Mouse (Mus musculus): ENCODE data around the gene Aadacl3. TPM values are rescaled to one million over a fixed set of nuclear protein-coding genes. Genes with fewer than 3 reads are reported as not detected.

The Aadacl3 gene
- total RNA-seq (2012; rRNA removed) (not detected in 2 replicates), total RNA-seq (2014; rRNA removed) (not detected in 2 replicates), polyA plus RNA-seq (2012; ENCODE audit: insufficient read length, low read depth) (not detected in 2 replicates)

GRCm38 (mm10) chr4:144463656-144464055, at the start of gene Aadacl3:
Gene Aadacl3, minus strand, starts transcription at chr4:144463756.
- dilution Hi-C loops (cut with MboI; ENCODE audit: extremely low pct_ligation_motif_present, extremely low pct_unique_long_range_greater_than_20kb, low sequenced_read_pairs): no loop called here
- no peak for TF ChIP-seq ZC3H11A (IDR thresholded peaks at IDR 0.05; ENCODE audit: low read depth, low read length)
- no peak for TF ChIP-seq UBTF (IDR thresholded peaks at IDR 0.05; ENCODE audit: low read depth, low read length)
- no peak for TF ChIP-seq RCOR1 (conservative IDR thresholded peaks at IDR 0.05; ENCODE audit: low read depth, low read length)
- no peak for TF ChIP-seq SMC3 (IDR thresholded peaks at IDR 0.05; ENCODE audit: low read depth, low read length)
- no peak for TF ChIP-seq MEF2A (IDR thresholded peaks at IDR 0.05; ENCODE audit: borderline replicate concordance, low read depth, low read length)
- TF ChIP-seq MXI1 (IDR thresholded peaks at IDR 0.05; ENCODE audit: low read depth, low read length): no peak
- TF ChIP-seq ZMIZ1 (IDR thresholded peaks at IDR 0.05; ENCODE audit: low read depth, low read length): no peak
- TF ChIP-seq MAX (IDR thresholded peaks at IDR 0.05; ENCODE audit: low read length): no peak
- no peak for TF ChIP-seq CHD1 (IDR thresholded peaks at IDR 0.05; ENCODE audit: low read depth, low read length)
- no peak for TF ChIP-seq USF2 (conservative IDR thresholded peaks at IDR 0.05; ENCODE audit: low read depth, low read length)
- TF ChIP-seq POLR2AphosphoS2 (IDR thresholded peaks at IDR 0.05; ENCODE audit: low read depth, low read length): no peak
- TF ChIP-seq ZNF384 (IDR thresholded peaks at IDR 0.05; ENCODE audit: low read depth, low read length): no peak
- TF ChIP-seq SIN3A (IDR thresholded peaks at IDR 0.05; ENCODE audit: low read length): no peak
- no peak for TF ChIP-seq MAZ (IDR thresholded peaks at IDR 0.05; ENCODE audit: low read depth, low read length)
- no peak for TF ChIP-seq E2F4 (IDR thresholded peaks at IDR 0.05; ENCODE audit: insufficient replicate concordance, low read depth, low read length)
- H3K27ac ChIP-seq (ENCODE audit: insufficient read depth, low read depth): no peak within 1 kb of the TSS
- no peak for DNase-seq (ENCODE audit: extremely low read depth)
- no peak within 1 kb of the TSS for H3K9ac ChIP-seq (ENCODE audit: insufficient read depth, low read depth)
- in situ Hi-C loops (cut with MboI; ENCODE audit: low pct_ligation_motif_present, low pct_unique_long_range_greater_than_20kb, low sequenced_read_pairs): no loop called here
- peaks cover 3% of the 10 kb centered on the region for H3K27me3 ChIP-seq (replicated peaks)
- no peak within 1 kb of the TSS for H3K4me3 ChIP-seq (replicated peaks in 1 of 3; ENCODE audit: low read depth in 2 of 3, low read length in 2 of 3, poor library complexity in 1 of 3)
- peaks cover 28% of the 10 kb centered on the region for H3K9me3 ChIP-seq (replicated peaks; ENCODE audit: low read length)
- no peaks in the 10 kb centered on the region for H3K79me2 ChIP-seq (replicated peaks; ENCODE audit: control insufficient read depth, extremely low read depth, insufficient read depth, poor library complexity, severe bottlenecking)
- H3K4me2 ChIP-seq (ENCODE audit: insufficient read depth, low read depth, poor library complexity, severe bottlenecking): no peak within 1 kb of the TSS
- H3K36me3 ChIP-seq (replicated peaks in 1 of 2; ENCODE audit: control insufficient read depth in 1 of 2, insufficient read depth in 1 of 2, low read length in 1 of 2): no peaks in the 10 kb centered on the region
- H3K4me1 ChIP-seq (ENCODE audit: control insufficient read depth in 1 of 2, insufficient read depth in 2 of 2): no peaks in the 10 kb centered on the region

GRCm38 (mm10) chr4:144506518-144506917, 43.0 kb upstream of the Aadacl3 start:
- dilution Hi-C loops (cut with MboI; ENCODE audit: extremely low pct_ligation_motif_present, extremely low pct_unique_long_range_greater_than_20kb, low sequenced_read_pairs): no loop called here
- Histone ChIP-seq H3K4me1 (ENCODE audit: control insufficient read depth in 1 of 2, insufficient read depth in 2 of 2) (no peaks in the 10 kb centered on the region), H3K4me3 (replicated peaks in 1 of 3; ENCODE audit: low read depth in 2 of 3, low read length in 2 of 3, poor library complexity in 1 of 3) (no peak overlapping the region), H3K27ac (ENCODE audit: insufficient read depth, low read depth) (no peak overlapping the region), H3K4me2 (ENCODE audit: insufficient read depth, low read depth, poor library complexity, severe bottlenecking) (no peak overlapping the region), H3K9ac (ENCODE audit: insufficient read depth, low read depth) (no peak overlapping the region), H3K79me2 (replicated peaks; ENCODE audit: control insufficient read depth, extremely low read depth, insufficient read depth, poor library complexity, severe bottlenecking) (no peaks in the 10 kb centered on the region), H3K27me3 (replicated peaks) (peaks cover 2% of the 10 kb centered on the region), H3K9me3 (replicated peaks; ENCODE audit: low read length) (no peaks in the 10 kb centered on the region), H3K36me3 (replicated peaks in 1 of 2; ENCODE audit: control insufficient read depth in 1 of 2, insufficient read depth in 1 of 2, low read length in 1 of 2) (no peaks in the 10 kb centered on the region)
- in situ Hi-C loops (cut with MboI; ENCODE audit: low pct_ligation_motif_present, low pct_unique_long_range_greater_than_20kb, low sequenced_read_pairs): no loop called here
- peak; percentile 14 for DNase-seq (ENCODE audit: extremely low read depth)
- TF ChIP-seq PAX5 (IDR thresholded peaks at IDR 0.05; ENCODE audit: low read length): no peak
- peak; percentile 15 for TF ChIP-seq RAD21 (IDR thresholded peaks at IDR 0.05; ENCODE audit: low read depth, low read length)
- TF ChIP-seq USF1 (IDR thresholded peaks at IDR 0.05; ENCODE audit: low read depth, low read length): no peak
- TF ChIP-seq SMC3 (IDR thresholded peaks at IDR 0.05; ENCODE audit: low read depth, low read length): peak; percentile 13; the same call in 1 of the 2 replicates
- TF ChIP-seq CTCF (conservative IDR thresholded peaks at IDR 0.05 in 1 of 2, IDR thresholded peaks at IDR 0.05 in 1 of 2; ENCODE audit: low read depth in 2 of 2, low read length in 2 of 2): peak in 1 of 2 experiments; percentile 18; a peak in 2 of 4 replicates
